Mouse (Mus musculus) left cerebral cortex, adult 2 months (tissue): ENCODE measurements at regions not wholly inside any gene's neighbourhood (a gene's known extent, or its start where the extent isn't known, plus 50 kb on each side); places are given as distances from the start of the nearest gene placed in this dataset.

Source experiments
- DNase-seq, 2 experiments: peaks; one replicate each; pipeline ENCODE4 v3.0.0; 2021 to 2022; ENCODE audit warnings: low spot score in 2 of 2, mixed read lengths in 1 of 2; ENCODE audit errors: extremely low spot score in 1 of 2
- H3K27ac ChIP-seq: fragments of 200-600 bp; 2 replicates; pipeline ENCODE4 v1.8.1; 2022
- H3K4me3 ChIP-seq: fragments of 200-600 bp; 2 replicates; pipeline ENCODE4 v1.8.1; 2022
- CTCF ChIP-seq: fragments of 200-600 bp; IDR thresholded peaks from 2 replicates; pipeline ENCODE4 v1.8.1; 2022; ENCODE audit warnings: antibody characterized with exemption, mild to moderate bottlenecking, moderate library complexity
- intact Hi-C: fragments of 180-260 bp; cut with DNase I; formaldehyde crosslinking; loops from one replicate; pipeline ENCODE4 v1.15.1; 2025

DNA sequence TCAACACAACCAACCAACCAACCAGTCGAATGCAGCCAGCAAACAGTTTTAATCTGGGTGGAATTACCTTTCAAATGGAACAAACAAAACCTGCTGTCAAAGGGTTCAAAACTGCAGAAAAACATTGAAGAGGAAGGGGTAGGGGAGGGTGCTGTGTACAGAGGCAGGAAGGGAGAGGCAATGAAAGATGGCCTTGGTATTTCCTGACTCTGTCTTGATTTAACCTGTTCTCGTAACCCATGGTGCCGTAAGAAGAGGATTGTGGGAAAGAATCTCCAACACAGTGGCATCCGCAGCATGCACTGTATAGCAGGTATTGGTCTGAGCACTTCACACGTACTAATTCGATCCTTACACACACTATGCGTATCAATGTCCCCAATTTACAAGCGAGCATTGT is 88.8 kb upstream of the Rbms1 start:
- no peak for TF ChIP-seq CTCF
- no peak for DNase-seq
- intact Hi-C loops, result no loop called here
- no peak overlapping the region for H3K27ac ChIP-seq
- H3K4me3 ChIP-seq, result no peak overlapping the region

DNA sequence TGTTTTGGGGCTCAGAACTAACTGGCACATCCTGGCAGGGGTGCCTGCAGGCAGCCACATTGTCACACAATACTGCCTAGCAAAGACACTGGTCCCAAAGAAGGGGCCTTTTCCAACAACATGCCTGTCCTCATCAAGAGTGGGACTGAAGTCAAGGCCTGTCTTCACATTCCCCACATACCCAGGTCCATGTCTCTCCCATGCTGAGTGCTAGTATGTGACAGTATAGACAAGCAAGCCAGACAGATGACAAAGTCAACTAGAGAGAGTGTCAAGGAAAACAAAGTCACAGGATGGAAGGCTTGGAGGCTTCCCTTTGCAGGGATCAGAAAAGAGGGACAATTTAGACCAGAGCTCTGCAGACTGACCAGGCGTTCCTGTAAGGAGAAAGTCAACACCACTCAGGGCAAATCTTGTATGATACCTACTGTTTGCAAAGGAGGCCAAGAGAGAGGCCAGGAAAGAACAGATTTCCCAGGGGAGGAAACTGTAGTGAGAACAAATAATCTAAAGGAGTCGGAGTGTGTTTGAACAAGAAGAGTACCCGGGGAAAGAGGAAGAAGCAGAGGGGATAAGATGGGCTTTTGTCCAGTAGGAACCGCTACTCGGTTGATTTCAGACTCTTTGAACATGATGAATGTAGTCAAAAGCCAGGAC is 83.2 kb upstream of the Rbms1 start:
- Histone ChIP-seq H3K27ac (no peak overlapping the region), H3K4me3 (no peak overlapping the region)
- intact Hi-C loops, result no loop called here
- no peak for DNase-seq
- no peak for TF ChIP-seq CTCF

DNA sequence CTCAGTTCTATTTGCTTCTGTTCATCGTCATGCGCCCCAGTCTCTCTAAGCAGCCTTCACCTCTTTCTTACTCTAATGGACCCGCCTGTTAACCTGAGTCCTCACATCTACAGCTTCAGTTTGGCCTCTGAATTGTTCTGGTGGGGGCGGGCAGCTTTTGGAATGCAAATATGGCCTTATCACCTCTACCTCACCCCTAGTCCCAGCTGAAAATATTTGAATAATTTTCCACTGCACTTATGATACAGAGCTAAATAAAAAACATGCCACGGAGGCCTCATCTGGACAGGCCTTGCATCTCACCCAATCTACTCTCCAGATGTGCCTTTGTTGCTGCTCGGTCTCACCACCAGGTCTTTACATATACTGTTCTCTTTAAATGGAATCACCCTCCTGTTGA is 82.5 kb upstream of the Rbms1 start:
- no peak for TF ChIP-seq CTCF
- Histone ChIP-seq H3K4me3 (no peak overlapping the region), H3K27ac (no peak overlapping the region)
- intact Hi-C loops, result no loop called here
- no peak for DNase-seq

DNA sequence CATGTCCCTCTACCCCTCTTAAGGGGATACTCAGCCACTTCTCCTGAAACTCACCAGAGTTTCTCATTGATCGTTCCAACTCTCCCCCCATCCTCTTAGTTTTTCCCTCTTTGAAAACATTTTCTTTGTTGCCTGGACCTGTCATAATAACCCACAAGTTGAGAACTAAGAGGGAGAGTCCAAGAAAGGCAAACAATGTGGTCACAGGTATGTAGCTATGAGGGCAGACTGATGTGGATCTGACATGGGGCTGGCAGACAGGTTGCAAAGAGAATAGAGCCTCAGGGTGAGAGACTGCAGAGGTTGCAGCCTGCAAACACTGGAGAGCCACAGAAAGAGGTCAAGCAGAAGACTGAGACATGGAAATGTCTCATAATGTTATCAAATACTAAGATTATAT is 69.9 kb upstream of the Rbms1 start:
- no peak for TF ChIP-seq CTCF
- H3K4me3 ChIP-seq, result no peak overlapping the region
- H3K27ac ChIP-seq, result no peak overlapping the region
- no peak for DNase-seq
- intact Hi-C loops, result no loop called here

DNA sequence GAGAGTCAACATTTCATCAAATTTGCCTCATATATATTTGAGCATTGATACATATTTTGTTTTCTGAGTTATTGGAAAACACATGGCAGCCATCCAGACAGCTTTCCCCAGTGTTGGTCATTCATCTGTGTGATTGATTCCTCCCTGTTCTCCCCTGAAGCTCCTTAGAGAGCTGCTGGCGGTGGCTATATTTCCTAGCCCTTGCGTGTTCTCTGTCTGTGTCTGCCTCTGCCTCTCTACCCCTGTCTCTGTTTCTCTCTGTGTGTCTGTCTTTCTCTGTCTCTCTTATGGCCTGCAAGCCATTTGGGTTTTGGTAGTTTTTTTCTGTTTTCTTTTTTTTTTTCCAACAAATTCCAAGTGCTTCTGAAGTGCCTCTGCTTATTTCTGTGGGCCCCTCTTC is 66.7 kb upstream of the Rbms1 start:
- no peak overlapping the region for H3K4me3 ChIP-seq
- DNase-seq, result no peak
- TF ChIP-seq CTCF, result no peak
- intact Hi-C loops, result no loop called here
- H3K27ac ChIP-seq, result no peak overlapping the region

DNA sequence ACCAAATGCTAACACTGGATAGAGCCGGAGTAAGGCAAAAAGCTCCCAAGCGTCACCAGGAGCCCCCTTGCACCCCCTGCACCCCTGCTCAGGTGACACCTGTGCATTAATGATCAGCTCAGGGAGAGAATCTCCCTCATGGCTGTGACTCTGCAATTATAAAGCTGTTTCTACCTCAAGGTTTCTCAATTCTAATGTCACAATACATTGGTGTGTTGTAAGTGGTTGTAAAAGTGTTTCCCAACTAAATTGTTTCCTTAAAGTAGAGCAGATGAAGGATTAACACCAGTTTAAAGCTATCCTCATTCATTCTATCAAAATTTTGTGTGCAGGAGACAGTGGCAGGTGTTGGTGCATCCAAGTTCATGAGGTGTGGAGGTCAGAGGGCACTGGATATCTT is 65.6 kb upstream of the Rbms1 start:
- TF ChIP-seq CTCF, result no peak
- H3K4me3 ChIP-seq, result no peak overlapping the region
- no peak overlapping the region for H3K27ac ChIP-seq
- DNase-seq, result no peak
- intact Hi-C loops, result no loop called here

DNA sequence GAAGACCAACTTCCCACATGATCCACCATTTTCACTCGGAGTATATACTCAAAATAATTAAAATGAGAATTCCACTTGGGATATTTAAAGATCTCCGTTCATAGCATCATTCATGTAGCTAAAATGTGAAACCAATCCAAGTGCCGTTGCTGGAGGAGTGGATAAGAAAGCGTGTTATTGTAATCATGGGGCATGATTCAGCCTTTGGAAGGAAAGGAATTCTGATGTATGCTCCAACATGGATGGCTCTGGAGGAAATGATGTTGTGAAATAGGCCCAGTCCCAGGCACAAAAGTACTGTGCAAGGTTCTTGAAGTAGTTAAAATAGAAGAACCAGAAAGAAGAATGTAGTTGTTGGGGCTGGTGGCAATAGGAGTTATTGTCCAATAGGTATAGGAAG is 64.7 kb upstream of the Rbms1 start:
- H3K27ac ChIP-seq, result no peak overlapping the region
- DNase-seq, result no peak
- H3K4me3 ChIP-seq, result no peak overlapping the region
- TF ChIP-seq CTCF, result no peak
- intact Hi-C loops, result no loop called here

DNA sequence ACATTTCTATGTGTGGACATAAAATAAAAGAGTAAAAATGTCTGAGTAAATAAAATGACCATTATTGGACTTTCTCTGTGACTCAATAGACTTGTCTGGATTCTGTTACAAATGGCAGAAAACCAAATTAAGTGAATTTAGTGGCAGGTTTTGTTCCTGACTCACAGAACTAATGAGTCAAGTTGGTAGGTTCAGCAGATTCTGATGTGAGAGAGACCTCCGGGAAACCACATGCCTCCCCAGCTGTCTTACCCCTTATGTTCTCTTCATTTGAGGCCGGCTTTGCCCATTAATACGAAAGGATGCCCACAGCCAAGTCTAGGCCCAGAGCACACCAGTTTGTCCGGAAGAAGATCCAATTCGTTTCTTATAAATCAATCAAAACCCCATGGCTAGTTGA is 59.4 kb upstream of the Rbms1 start:
- intact Hi-C loops, result no loop called here
- no peak for TF ChIP-seq CTCF
- no peak for DNase-seq
- Histone ChIP-seq H3K4me3 (no peak overlapping the region), H3K27ac (no peak overlapping the region)

DNA sequence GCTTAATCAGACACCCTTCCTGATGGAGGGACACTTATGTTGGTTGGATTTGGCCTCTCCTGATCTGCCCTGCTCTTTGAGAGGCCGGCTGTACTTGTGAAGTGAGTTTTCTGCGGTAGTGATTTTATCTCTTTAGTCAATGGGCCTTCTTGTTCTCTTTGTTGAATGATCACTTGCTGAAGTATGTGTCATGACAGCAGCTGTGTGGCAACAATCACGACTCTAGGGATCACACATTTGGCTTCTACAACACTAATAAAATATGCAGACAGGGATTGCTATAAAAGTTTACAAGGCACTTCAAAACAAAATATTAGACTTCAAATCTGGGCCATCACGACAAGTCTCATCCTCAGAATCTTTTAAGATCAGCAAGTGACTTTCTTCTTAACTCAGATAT is 57.8 kb upstream of the Rbms1 start:
- no peak for DNase-seq
- Histone ChIP-seq H3K27ac (no peak overlapping the region), H3K4me3 (no peak overlapping the region)
- intact Hi-C loops, result no loop called here
- no peak for TF ChIP-seq CTCF

DNA sequence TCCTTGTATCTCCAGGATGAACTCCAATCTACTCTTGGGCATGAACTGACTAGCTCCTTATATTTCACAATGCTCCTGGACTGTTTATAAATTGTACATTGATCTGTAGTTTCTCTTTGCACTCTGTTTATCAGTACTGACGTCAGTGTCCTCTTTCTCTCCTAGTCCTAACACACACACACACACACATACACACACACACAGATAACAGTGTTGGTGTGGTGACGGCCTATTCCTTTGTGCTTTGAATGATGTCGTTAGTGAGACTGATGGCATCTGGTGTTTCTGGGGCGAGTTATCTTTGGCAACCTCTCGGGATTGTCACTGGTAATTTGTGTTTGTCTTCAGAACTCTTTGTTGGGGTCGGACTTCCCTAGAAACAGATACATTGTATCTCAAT is 50.0 kb upstream of the Rbms1 start:
- no peak overlapping the region for H3K4me3 ChIP-seq
- TF ChIP-seq CTCF, result no peak
- intact Hi-C loops, result no loop called here
- no peak overlapping the region for H3K27ac ChIP-seq
- DNase-seq, result no peak
